Mouse (Mus musculus) ES-Bruce4 (cell line): ENCODE measurements around the gene Cept1. TPM values are rescaled to one million over a fixed set of nuclear protein-coding genes. Genes with fewer than 3 reads are reported as not detected.
A peak's percentile ranks its signal among the peaks of the same experiment; 100 is the strongest.

Experiments used
- H3K27ac ChIP-seq: 2 replicates; pipeline ENCODE4 v1.5.1; 2012; ENCODE audit warnings: low read length, inconsistent platforms; ENCODE audit not compliant: insufficient read depth
- H3K27me3 ChIP-seq: 2 replicates; pipeline ENCODE4 v1.6.1; 2012; ENCODE audit warnings: mild to moderate bottlenecking, low read length, inconsistent platforms; ENCODE audit not compliant: control insufficient read depth, poor library complexity, insufficient read depth, severe bottlenecking
- H3K36me3 ChIP-seq: 2 replicates; pipeline ENCODE4 v1.6.1; 2012; ENCODE audit warnings: inconsistent platforms, mild to moderate bottlenecking, low read length, moderate library complexity; ENCODE audit not compliant: control insufficient read depth, poor library complexity, insufficient read depth, severe bottlenecking
- H3K4me1 ChIP-seq: one replicate; pipeline ENCODE4 v1.8.1; 2011; ENCODE audit warnings: low read length; ENCODE audit not compliant: control insufficient read depth, insufficient read depth
- H3K4me3 ChIP-seq: 2 replicates; pipeline ENCODE4 v1.5.1; 2011; ENCODE audit warnings: low read depth, mild to moderate bottlenecking, low read length
- H3K9ac ChIP-seq: 2 replicates; pipeline ENCODE4 v1.6.1; 2012; ENCODE audit warnings: low read depth, mild to moderate bottlenecking, inconsistent platforms; ENCODE audit not compliant: poor library complexity, severe bottlenecking
- H3K9me3 ChIP-seq: replicated peaks from 2 replicates; pipeline ENCODE4 v1.6.1; 2012; ENCODE audit warnings: mild to moderate bottlenecking, low read length, inconsistent platforms; ENCODE audit not compliant: control insufficient read depth, poor library complexity, insufficient read depth, severe bottlenecking
- CTCF ChIP-seq: IDR thresholded peaks from one replicate; pipeline ENCODE4 v1.8.1; 2011; ENCODE audit warnings: low read depth, low read length
- EP300 ChIP-seq: IDR thresholded peaks from 2 replicates; pipeline ENCODE4 v1.6.1; 2011; ENCODE audit warnings: low read depth, low read length; ENCODE audit not compliant: insufficient read depth
- POLR2A ChIP-seq: IDR thresholded peaks from one replicate; pipeline ENCODE4 v1.8.1; 2011; ENCODE audit warnings: low read length; ENCODE audit not compliant: insufficient read depth
- polyA plus RNA-seq: library from polyadenylated mRNA; stranded (reverse); fragments of >200 nt; gene quantifications from 2 replicates; pipeline ENCODE4 v1.2.4, GENCODE M21; 2011; ENCODE audit warnings: low read depth; ENCODE audit not compliant: missing spikeins, insufficient read depth, insufficient read length

Gene Cept1
- polyA plus RNA-seq, 1 experiment: 53.9 TPM

DNA sequence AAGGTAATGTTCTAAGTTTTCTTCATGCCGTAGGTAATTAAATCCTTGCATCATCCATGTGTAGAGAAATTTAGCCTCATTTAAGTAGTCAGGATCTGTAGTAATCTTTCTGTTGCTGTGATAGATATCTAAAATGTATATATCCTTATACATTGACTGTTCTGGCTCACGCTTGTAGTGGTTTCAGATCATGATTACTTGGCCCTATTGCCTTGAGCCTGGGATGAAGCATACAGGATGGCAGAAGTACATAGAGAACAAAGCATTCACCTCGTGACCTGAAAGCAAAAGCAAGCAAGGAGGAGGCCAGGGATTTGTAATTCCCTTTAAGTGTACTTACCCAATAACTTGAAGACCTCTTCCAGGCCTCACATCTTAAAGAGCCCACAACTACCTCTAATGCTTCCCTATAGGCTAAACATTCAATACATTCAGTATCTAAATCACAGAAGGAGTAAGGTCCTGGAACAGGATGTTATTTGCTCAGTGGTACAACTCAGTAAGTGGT, 8.2 kb upstream of the Cept1 start:
- H3K4me1 ChIP-seq: peaks cover 2% of the 10 kb centered on the region
- no peak for TF ChIP-seq EP300
- TF ChIP-seq POLR2A: no peak
- TF ChIP-seq CTCF: no peak
- H3K9me3 ChIP-seq: no peaks in the 10 kb centered on the region
- no peaks in the 10 kb centered on the region for H3K27me3 ChIP-seq
- H3K27ac ChIP-seq: no peak overlapping the region
- H3K36me3 ChIP-seq: peaks cover 3% of the 10 kb centered on the region; the same call in 1 of the 2 replicates
- no peak overlapping the region for H3K4me3 ChIP-seq
- no peak overlapping the region for H3K9ac ChIP-seq

DNA sequence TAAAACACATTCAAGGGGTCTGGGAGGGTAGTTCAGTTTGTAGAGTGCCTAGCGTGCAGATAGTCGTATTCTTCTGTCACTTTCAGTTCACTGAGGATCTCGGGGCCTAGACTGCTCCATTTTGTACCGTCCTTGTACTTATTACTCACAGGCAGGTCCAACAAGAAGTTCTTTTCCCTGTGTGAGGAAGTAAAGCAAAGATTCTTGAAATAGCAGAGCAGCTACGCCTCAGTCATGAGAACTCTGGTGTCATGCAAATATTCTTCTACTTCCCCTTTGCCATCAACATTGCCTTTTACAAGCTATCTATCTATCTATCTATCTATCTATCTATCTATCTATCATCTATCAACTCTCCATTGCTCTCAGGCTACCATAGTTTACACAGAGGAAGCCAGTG, 5.8 kb upstream of the Cept1 start:
- peaks cover 3% of the 10 kb centered on the region; the same call in 1 of the 2 replicates for H3K36me3 ChIP-seq
- H3K4me1 ChIP-seq: peaks cover 2% of the 10 kb centered on the region
- H3K9ac ChIP-seq: no peak overlapping the region
- TF ChIP-seq CTCF (no peak), EP300 (no peak), POLR2A (no peak)
- H3K27me3 ChIP-seq: no peaks in the 10 kb centered on the region
- no peak overlapping the region for H3K27ac ChIP-seq
- no peak overlapping the region for H3K4me3 ChIP-seq
- no peaks in the 10 kb centered on the region for H3K9me3 ChIP-seq

DNA sequence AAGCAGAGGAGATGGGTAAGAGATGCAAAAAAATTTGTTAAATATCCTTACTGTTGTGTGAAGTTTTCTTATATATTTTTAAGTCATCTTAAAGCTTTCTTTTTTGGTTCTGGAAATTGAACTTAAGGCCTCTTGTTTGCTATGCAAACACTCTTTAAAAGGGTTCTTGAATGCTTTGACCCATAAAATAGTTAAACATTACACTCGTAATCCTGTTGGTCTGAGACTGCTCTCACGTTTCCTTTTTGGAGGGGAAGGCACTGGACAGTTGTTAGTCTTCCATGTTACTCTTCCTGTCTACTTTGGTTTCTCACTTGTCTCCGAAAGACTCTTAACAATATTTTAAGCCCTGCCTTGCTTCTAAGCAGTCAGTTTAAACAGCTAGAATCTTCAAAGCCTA, 1.4 kb upstream of the Cept1 start:
- Histone ChIP-seq H3K27ac (no peak overlapping the region), H3K4me1 (no peaks in the 10 kb centered on the region), H3K36me3 (no peaks in the 10 kb centered on the region; the same call in 1 of the 2 replicates), H3K4me3 (no peak overlapping the region), H3K27me3 (no peaks in the 10 kb centered on the region), H3K9ac (no peak overlapping the region), H3K9me3 (no peaks in the 10 kb centered on the region)
- TF ChIP-seq CTCF (no peak), EP300 (no peak), POLR2A (no peak)

DNA sequence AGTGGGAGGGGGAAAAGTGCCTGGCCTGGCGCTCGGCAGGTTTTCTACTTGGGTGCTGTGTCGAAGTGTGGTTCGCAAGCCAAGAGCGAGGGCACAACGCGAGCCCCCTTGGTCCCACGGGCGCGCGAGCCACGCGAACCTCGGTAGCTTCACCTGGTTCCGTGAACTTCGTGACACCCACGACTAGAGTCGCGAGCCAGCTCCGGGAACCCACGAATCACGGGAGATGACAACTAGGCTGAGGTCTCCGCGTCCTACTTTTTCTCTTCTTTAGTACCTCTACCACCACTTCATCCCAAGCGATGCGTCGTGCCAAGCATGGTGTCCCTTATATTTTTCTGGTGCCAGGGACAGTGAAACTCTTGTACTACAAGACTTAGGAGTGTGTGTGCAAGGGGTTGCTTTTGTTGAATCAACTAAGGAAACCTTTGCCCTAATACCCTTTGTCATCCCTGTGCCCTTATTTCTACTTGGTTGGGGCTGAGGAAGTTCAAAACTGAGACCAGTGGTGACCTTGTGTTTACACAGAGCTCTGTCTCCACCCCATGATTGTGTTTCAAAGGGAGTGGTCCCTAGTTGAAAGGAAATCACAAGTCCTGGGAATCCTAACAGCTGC, 430 bp upstream of the Cept1 start:
- Histone ChIP-seq H3K4me3 (peak overlapping the region; percentile 97), H3K27ac (peak overlapping the region; percentile 95), H3K9me3 (no peaks in the 10 kb centered on the region), H3K36me3 (no peaks in the 10 kb centered on the region; the same call in 1 of the 2 replicates), H3K27me3 (no peaks in the 10 kb centered on the region), H3K4me1 (no peaks in the 10 kb centered on the region), H3K9ac (peak overlapping the region; percentile 98)
- TF ChIP-seq CTCF (no peak), EP300 (no peak), POLR2A (no peak)

DNA sequence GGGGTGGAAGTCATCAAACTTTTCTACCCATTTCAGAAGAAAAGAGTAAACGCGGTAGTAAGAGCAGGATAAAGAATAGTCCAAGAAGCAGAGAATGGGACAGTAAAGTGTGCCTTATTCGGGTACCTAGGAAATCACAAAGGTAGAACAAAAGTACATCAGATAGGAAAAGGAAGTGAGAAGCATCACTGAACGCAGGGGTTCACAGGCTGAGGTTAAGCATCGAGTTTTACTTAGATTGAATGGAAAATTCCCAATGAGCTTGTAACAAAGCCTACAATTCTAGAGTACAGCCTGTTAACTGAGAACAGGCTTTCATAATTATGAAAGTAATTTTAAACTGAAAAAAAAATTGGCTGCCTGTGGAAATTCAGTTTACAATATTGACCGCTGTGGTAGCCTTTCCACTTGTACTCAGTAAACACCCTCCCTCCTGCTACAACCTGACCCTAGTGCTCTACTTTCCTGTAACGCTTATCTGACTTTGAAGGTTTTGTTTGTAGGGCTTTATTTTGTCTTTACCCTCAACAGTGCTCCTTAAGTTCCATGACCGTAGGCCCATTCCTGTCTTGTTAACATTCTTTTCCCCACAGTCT, 2.8 kb downstream of the Cept1 start:
- no peak for TF ChIP-seq CTCF
- TF ChIP-seq POLR2A: no peak
- no peak for TF ChIP-seq EP300
- Histone ChIP-seq H3K4me3 (no peak overlapping the region), H3K36me3 (no peaks in the 10 kb centered on the region), H3K9me3 (no peaks in the 10 kb centered on the region), H3K9ac (no peak overlapping the region), H3K27ac (no peak overlapping the region), H3K27me3 (no peaks in the 10 kb centered on the region), H3K4me1 (no peaks in the 10 kb centered on the region)

DNA sequence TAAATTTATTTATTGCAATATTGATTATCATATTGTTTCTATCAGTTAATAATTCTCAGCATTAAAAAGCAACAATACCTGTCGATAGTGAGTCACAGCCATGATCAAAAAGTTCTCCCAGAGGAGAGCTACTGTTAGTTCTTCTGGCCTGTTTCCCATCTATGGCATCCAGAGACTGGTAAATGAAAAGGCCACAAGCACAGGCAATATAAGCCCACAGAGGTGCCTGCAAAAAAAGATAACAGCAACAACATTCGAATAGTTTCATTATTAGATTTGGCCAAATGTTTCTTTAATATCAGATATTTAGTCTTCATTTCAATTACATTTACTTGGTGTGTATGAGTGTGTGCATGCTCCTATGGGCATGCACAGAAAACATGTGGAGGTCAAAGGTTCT, 14.3 kb downstream of the Cept1 start:
- Histone ChIP-seq H3K9me3 (no peaks in the 10 kb centered on the region), H3K4me3 (no peak overlapping the region), H3K4me1 (no peaks in the 10 kb centered on the region), H3K27ac (no peak overlapping the region), H3K27me3 (no peaks in the 10 kb centered on the region), H3K9ac (no peak overlapping the region), H3K36me3 (no peaks in the 10 kb centered on the region)
- TF ChIP-seq EP300 (no peak), POLR2A (no peak), CTCF (no peak)
